Mouse (Mus musculus) neural tube, embryonic 10.5 days (tissue): Measurements from ENCODE around the gene Vil1.
"Not testable (repeated sequence)": the region's sequence is repeated elsewhere in the genome, so short reads cannot be mapped to it uniquely, and the experiment has no call there.

Source experiments
- DNase-seq: peaks from one replicate; pipeline ENCODE4 v3.0.0-alpha.2; 2017; ENCODE audit warnings: low spot score; ENCODE audit errors: extremely low spot score

The Vil1 gene

GRCm38 (mm10) chr1:74386714-74387385, 22.3 kb upstream of the Vil1 start:
- DNase-seq: peak; percentile 100

- DNase-seq: no peak
These were observed 21.7 kb upstream of the Vil1 start for GRCm38 (mm10) chr1:74387386-74387988.

DNA sequence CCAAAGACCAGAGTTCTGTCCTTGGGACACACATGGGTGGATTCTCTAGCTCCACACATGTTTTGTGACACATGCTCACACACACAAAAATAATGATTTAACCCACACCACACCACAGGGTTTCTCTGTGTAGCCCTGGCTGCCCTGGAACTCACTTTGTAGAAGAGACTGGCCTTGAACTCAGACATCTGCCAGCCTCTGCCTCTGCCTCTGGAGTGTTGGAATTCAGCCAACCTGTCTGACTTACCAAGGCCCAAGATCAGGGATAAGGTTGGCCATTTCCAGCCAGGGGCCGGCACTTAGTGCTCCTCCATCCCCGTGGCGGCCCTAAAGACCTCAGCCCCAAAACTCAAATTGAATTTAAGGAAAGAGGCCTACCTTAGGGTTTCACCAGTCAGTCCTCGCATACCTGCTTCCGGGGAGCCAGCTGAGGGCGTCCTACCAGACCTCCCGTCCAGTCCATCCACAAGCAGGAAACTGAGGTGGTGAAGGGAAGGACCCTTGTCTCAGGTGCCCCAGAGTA, 20.7 kb upstream of the Vil1 start:
- DNase-seq: no peak

DNA sequence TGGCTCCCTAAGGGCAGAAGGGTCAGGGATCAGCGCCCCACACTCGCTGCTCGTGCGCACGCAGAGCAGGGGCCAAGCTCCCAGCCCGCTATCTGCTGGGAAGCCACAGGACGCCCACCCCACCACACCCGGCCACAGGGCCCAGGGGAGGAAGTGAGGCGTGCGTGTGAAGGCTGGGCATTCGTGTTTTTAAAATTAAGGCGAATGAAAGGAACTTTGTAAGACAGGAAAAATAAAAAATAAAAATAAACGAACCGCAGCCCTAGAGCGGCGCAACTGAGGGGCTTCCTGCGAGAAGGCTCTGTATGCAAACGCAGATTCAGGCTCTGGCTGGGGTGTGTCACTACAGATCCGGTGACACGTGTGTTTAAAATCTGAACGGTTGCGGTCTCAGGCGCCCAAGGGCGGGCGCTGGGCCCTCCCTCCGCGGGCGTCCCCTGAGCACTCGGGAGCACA, 19.3 kb upstream of the Vil1 start:
- peak; percentile 38 for DNase-seq

DNA sequence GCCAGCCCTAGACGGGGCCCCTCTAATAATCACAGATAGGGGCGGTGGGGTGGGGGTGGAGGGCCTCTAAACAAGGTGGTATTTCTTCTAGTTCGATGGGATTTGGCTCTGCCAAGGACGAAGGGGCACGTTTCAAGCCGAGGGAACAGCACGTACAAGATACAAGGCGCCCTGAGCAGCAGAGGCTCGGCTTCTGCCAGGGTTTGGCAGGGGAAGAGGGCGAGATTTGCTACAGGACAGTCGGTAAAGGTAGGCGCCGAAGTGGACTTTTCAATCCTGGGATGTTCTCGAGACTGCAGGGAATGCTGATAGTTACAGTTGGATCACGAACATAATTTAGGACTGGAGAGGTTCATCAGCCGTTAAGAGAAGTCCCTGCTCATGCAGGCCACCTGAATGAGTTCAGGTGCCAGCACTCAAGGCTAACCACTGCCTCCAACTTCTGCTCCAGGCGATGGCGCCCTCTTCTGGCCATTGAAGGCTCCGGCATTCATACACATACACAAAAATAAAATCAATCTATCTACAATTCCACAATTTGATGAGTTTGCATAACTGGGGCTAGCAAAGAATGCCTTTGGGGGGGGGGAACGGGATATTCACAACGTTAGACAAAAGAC, 18.8 kb upstream of the Vil1 start:
- peak; percentile 66 for DNase-seq

- peak; percentile 97 for DNase-seq
These were observed 18.0 kb upstream of the Vil1 start, which contains the start of gene Ctdsp1 for GRCm38 (mm10) chr1:74390924-74391748. TSS of gene Ctdsp1 (plus strand) at chr1:74391509.

- peak; percentile 69 for DNase-seq
These were observed 17.2 kb upstream of the Vil1 start for GRCm38 (mm10) chr1:74391844-74392441.

DNA sequence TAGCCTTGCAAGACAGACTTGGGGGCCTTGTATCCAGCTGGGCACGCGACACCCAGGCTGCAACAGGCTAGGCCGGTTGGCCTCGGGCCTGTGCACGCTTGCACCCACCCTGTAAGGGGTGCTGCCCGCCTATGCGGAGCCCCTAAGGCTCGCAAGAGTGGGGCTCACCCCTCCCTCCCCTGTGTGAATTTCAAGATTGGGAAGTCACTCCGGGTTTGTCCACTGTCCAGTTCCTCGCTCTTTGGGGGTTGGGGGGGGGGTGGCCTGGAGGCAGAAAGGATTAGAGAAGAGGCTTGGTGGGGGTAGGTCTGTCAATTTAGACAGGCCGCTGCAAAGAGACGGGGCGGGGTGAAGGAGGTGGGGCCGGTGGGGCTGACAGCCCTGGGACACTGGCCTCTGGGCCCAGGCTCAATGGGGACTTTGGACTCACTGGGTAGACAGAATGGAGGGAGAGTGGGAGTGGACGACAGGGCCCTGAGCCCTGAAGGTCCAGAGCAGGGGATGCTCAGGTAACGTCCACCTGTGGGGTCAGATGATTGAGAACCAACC, 16.7 kb upstream of the Vil1 start:
- no peak for DNase-seq

DNA sequence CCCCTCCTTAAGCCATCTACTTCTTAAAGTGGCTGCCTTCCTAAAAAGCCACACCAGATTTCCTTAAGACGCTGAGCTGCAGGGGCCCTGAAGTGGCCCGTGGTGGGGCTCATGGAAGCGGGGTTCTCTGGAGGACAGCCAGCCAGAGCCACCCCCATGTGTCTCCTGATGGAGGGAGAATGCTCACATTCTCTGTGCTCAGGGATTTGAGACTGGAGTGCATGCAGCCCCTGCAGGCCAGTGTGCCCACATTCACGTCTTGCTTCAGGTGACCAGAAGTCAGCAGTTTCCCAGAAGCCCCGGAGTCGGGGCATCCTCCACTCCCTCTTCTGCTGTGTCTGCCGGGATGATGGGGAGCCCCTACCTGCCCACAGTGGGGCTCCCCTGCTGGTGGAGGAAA, 16.2 kb upstream of the Vil1 start:
- no peak for DNase-seq

DNA sequence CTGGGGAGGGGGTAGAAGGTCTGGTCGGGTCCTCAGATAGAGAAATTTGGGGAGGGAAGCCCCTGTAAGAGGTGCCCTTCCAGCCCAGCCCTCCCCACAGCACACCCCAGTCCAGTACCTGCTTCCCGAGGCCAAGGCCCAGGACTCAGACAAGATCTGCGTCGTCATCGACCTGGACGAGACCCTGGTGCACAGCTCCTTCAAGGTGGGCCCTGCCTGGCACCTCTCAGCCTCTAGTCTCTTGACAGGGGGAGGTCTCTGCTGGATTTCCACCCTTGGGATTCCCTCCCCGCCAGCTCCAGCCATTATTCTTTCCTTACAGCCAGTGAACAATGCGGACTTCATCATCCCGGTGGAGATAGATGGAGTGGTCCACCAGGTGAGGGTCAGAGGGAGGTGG, 15.5 kb upstream of the Vil1 start:
- DNase-seq: no peak

- DNase-seq: no peak
These were observed 14.9 kb upstream of the Vil1 start for GRCm38 (mm10) chr1:74394311-74394710.

DNA sequence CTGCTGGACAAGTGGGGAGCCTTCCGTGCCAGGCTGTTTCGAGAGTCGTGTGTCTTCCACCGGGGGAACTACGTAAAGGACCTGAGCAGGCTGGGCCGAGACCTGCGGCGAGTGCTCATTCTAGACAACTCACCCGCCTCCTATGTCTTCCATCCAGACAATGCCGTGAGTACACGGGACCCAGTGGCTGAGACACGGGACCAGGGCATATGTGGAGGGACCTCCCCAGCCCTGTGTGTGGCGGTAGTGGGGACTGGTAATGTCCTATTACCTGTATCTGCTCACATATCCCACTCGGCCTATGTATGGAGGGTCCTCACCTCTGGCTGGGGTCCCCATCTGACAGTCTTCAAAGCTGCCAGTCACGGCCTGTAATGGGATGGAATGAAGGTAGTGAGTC, 14.3 kb upstream of the Vil1 start:
- no peak for DNase-seq

GRCm38 (mm10) chr1:74395290-74395689, 13.9 kb upstream of the Vil1 start:
- no peak for DNase-seq

GRCm38 (mm10) chr1:74396456-74397222, 12.5 kb upstream of the Vil1 start:
- DNase-seq: not testable (repeated sequence)

DNA sequence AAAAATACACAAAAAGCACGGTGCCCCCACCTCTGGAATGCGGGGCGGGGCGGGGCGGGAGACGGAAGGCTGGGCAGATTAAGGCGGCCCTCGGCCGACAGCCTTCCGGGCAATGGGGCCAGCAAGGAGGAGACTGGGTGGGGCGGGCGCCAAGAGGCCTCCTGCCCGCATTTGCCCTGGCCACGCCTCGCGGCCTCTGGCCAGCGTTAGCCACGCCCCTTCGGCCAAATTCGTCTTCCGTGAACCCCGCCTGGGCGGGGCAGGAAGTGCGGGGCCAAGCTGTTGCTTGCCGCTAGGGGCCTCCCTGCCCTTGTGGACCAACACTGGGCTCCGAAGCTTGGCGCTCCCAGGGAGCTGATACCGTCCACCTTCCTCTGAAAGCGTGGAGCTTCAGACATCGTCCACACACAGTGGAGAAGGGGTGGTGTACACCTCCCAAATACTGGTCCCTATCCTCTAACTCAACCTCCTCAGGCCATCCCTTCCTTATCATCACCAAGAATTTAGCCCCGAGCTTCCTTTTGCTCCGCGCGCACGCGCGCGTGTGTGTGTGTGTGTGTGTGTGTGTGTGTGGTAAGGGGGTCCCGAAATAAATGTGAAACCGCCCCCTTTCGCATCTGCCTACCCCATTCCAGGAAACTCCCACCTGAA, 11.8 kb upstream of the Vil1 start:
- DNase-seq: peak; percentile 97

DNA sequence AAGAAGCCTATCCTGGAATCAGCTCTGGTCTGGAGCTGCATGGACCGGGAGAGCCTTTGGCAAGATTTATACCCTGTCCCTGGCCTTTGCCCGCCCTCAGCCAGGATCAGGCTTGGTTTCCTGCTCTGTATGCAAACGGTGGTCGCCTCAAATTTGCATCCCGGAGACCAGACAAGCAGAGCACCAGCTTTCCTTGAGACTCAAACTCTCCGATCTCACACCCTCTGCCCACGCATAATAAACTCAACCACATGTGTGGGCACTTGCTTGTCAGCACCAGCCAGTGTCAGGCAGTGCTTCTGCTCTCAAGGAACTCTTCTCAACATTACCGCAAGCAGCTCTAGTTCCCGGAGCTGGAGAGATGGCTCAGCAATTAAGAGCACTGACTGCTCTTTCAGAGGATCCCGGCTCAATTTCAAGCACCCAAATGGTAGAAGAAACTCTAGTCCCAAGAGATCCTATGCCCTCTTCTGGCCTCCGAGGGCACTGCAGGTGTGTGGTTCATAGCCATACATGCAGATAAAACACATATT, 11.2 kb upstream of the Vil1 start:
- peak; percentile 71 for DNase-seq

GRCm38 (mm10) chr1:74400531-74400930, 8.6 kb upstream of the Vil1 start:
- no peak for DNase-seq

GRCm38 (mm10) chr1:74401015-74401702, 8.0 kb upstream of the Vil1 start:
- no peak for DNase-seq

- no peak for DNase-seq
These were observed 5.0 kb upstream of the Vil1 start for GRCm38 (mm10) chr1:74404206-74404605.
